In genomic region chr5:146442767-146443166, GRCm38 (mm10) we compare ENCODE assay signal across 20 mouse cellular contexts. TPM values are rescaled to one million over a fixed set of nuclear protein-coding genes. Genes with fewer than 3 reads are reported as not detected.
"Had no signal": no experiment of that assay in that cellular context is flagged by ENCODE, and none has a peak within 500 bp of the region (broad histone marks: within the 10 kb centered on the region; RNA-seq: fewer than 3 reads in every experiment).

No protein-coding gene starts in this region.

- H3K4me1 ChIP-seq: limb, embryonic 12.5 days; midbrain, embryonic 10.5 days; midbrain, embryonic 15.5 days had no signal

- ATAC-seq: liver, postnatal 0 days; midbrain, embryonic 15.5 days had no signal

- H3K27ac ChIP-seq: kidney, postnatal 0 days; layer of hippocampus, adult 2 months; limb, embryonic 12.5 days; midbrain, embryonic 10.5 days; midbrain, embryonic 15.5 days had no signal

- H3K4me3 ChIP-seq: layer of hippocampus, adult 2 months; limb, embryonic 12.5 days; midbrain, embryonic 10.5 days; midbrain, embryonic 15.5 days had no signal

- H3K27me3 ChIP-seq: limb, embryonic 12.5 days; midbrain, embryonic 15.5 days had no signal

- DNase-seq: kidney, adult 11 months; kidney, adult 9 months; kidney, postnatal 36 days; liver, postnatal 0 days; right cerebral cortex, adult 18-20 months; right cerebral cortex, postnatal 4 days; spleen, adult 18-20 months; thymus, adult 18-20 months; thymus, postnatal 14 days had no signal

- H3K9me3 ChIP-seq: limb, embryonic 12.5 days; midbrain, embryonic 15.5 days had no signal

RNA-seq across cellular contexts. Expression of gene Gm6408, which starts 39.0 kb away (rescaled TPM):
- total RNA-seq: layer of hippocampus, adult 2 months; layer of hippocampus, postnatal 10 days; left cerebral cortex, postnatal 36 days; liver, adult 2 months had no signal
- polyA plus RNA-seq: kidney, postnatal 0 days; limb, embryonic 12.5 days; liver, adult 2 months; liver, postnatal 0 days; lung, embryonic 16.5 days; midbrain, embryonic 10.5 days; midbrain, embryonic 15.5 days; neural tube, embryonic 14.5 days; stomach, embryonic 14.5 days had no signal

RNA-seq across cellular contexts. Expression of gene Gm6370, which starts 48.4 kb away (rescaled TPM):
- total RNA-seq: layer of hippocampus, adult 2 months; layer of hippocampus, postnatal 10 days; left cerebral cortex, postnatal 36 days; liver, adult 2 months had no signal
- polyA plus RNA-seq: kidney, postnatal 0 days; limb, embryonic 12.5 days; liver, adult 2 months; liver, postnatal 0 days; lung, embryonic 16.5 days; midbrain, embryonic 10.5 days; midbrain, embryonic 15.5 days; neural tube, embryonic 14.5 days; stomach, embryonic 14.5 days had no signal

RNA-seq across cellular contexts. Expression of gene Wasf3, which starts 58.0 kb away (rescaled TPM):
- polyA plus RNA-seq: liver, postnatal 0 days had no signal

RNA-seq across cellular contexts. Expression of gene 4930449I24Rik, which starts 59.4 kb away (rescaled TPM):
- total RNA-seq: layer of hippocampus, adult 2 months; layer of hippocampus, postnatal 10 days; left cerebral cortex, postnatal 36 days; liver, adult 2 months had no signal
- polyA plus RNA-seq: kidney, postnatal 0 days; limb, embryonic 12.5 days; liver, adult 2 months; liver, postnatal 0 days; lung, embryonic 16.5 days; midbrain, embryonic 10.5 days; midbrain, embryonic 15.5 days; neural tube, embryonic 14.5 days; stomach, embryonic 14.5 days had no signal
